Mouse (Mus musculus) stomach, postnatal 0 days (tissue): Measurements from ENCODE around the gene Rab14. TPM values are rescaled to one million over a fixed set of nuclear protein-coding genes. Genes with fewer than 3 reads are reported as not detected.

ENCODE experiments used
- ATAC-seq: fragments of 200-750 bp; cut with Nextera tagmentation; 2 replicates; pipeline ENCODE4 v1.8.0; 2017; ENCODE audit not compliant: low FRiP score, low TSS enrichment
- DNase-seq: peaks from one replicate; pipeline ENCODE4 v3.0.0-alpha.2; 2016; ENCODE audit warnings: low spot score
- H3K27ac ChIP-seq: fragments of 300-500 bp; sonication (generic); replicated peaks from 2 replicates; pipeline ENCODE4 v1.5.1; 2014; ENCODE audit warnings: mild to moderate bottlenecking, control low read depth
- H3K27me3 ChIP-seq: fragments of 300-500 bp; sonication (generic); 2 replicates; pipeline ENCODE4 v1.6.1; 2014; ENCODE audit warnings: low read length; ENCODE audit not compliant: control insufficient read depth, insufficient read depth
- H3K36me3 ChIP-seq: fragments of 300-500 bp; sonication (generic); 2 replicates; pipeline ENCODE4 v1.6.1; 2014; ENCODE audit warnings: low read length, mixed read lengths; ENCODE audit not compliant: control insufficient read depth, insufficient read depth
- H3K4me1 ChIP-seq: fragments of 300-500 bp; sonication (generic); replicated peaks from 2 replicates; pipeline ENCODE4 v1.6.1; 2014; ENCODE audit warnings: antibody characterized with exemption; ENCODE audit not compliant: control insufficient read depth, insufficient read depth
- H3K4me2 ChIP-seq: fragments of 300-500 bp; sonication (generic); replicated peaks from 2 replicates; pipeline ENCODE4 v1.6.1; 2014; ENCODE audit warnings: low read depth, mild to moderate bottlenecking, control low read depth, moderate library complexity
- H3K4me3 ChIP-seq: fragments of 300-500 bp; sonication (generic); 2 replicates; pipeline ENCODE4 v1.5.1; 2014; ENCODE audit warnings: low read depth, low read length, control low read depth
- H3K9ac ChIP-seq: fragments of 300-500 bp; sonication (generic); 2 replicates; pipeline ENCODE4 v1.6.1; 2014; ENCODE audit warnings: mild to moderate bottlenecking, low read length, control low read depth, mixed read lengths
- H3K9me3 ChIP-seq: fragments of 300-500 bp; sonication (generic); 2 replicates; pipeline ENCODE4 v1.6.1; 2016; ENCODE audit warnings: low read length; ENCODE audit not compliant: control insufficient read depth
- CTCF ChIP-seq: IDR thresholded peaks from 2 replicates; pipeline ENCODE4 v1.5.1; 2016; ENCODE audit warnings: antibody characterized with exemption, low read depth, mild to moderate bottlenecking, moderate library complexity
- EP300 ChIP-seq: optimal IDR thresholded peaks from 2 replicates; pipeline ENCODE3; 2016; ENCODE audit warnings: antibody characterized with exemption
- WGBS: fragments of 180-500 bp; shearing (Covaris S2); extraction: QIAGEN DNeasy Blood & Tissue Kit; methylation state at CpG from one replicate; pipeline ENCODE4 v1.1.7; 2014; 5-methylcytosine and 5-hydroxymethylcytosine counted together
- polyA plus RNA-seq: library from polyadenylated mRNA; unstranded; fragments of >200 nt; fragmentation: Nextera tagmentation; extraction: Ambion mirVana; gene quantifications from 2 replicates; pipeline ENCODE4 v1.2.1, GENCODE M21; 2015

Rab14 gene
- polyA plus RNA-seq, 1 experiment from 2014 or later: 350 TPM

DNA sequence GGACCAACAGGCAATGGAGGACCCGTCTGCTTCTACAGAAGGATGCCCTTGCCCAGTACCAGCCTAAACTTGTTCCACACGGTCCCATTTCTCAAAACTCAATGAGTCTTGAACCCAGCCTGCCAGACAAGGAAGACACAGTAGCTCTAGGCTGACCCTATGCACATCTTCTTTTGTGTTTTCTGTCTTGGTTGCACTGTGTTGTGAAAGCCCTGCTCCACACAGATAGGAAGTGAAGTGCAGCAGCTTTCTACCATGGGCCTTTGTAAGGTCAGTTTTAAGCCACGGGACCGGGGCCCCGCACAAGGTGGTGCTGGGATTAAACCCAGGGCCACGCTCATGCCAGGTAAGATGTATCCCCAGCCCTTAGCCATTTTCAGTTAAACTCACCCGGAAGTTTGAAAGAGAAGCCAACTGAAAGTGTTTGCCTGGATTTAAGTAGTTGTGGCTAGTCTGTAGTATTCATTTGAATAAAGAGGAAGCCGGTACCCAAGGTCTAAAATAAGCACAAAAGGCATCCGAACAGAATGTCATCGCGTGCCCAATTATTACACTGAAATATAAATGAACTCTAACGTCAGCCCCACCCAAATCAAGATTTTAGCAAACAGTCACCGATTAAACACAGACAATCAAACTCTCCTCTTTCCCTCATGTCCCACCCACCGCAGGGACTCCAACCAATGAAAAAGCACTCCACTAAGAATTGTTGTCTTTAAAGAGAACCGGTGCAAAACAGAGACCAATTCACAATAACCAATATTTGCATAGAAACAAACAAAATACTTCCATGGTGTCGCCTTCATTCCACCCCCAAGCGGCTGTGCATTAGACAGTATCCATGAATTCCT lies 31.9 kb upstream of the Rab14 start:
- 52% methylated on average over 17 of the region's 17 CpGs for whole genome bisulfite sequencing
- no peak overlapping the region for H3K4me3 ChIP-seq
- no peak for DNase-seq

GRCm38 (mm10) chr2:35231871-35232270 lies 31.0 kb upstream of the Rab14 start:
- 0 out of 2 replicates have a peak, but pooled peaks cover 4% of the 10 kb centered on the region for H3K4me1 ChIP-seq
- H3K4me2 ChIP-seq: no peak overlapping the region
- DNase-seq (peak; percentile 66), ATAC-seq (peak; percentile 31; the same call in 1 of the 2 replicates)
- no peak overlapping the region for H3K27ac ChIP-seq
- no peaks in the 10 kb centered on the region for H3K36me3 ChIP-seq
- TF ChIP-seq EP300: no peak
- no peak for TF ChIP-seq CTCF
- no peak overlapping the region for H3K4me3 ChIP-seq
- H3K9me3 ChIP-seq: no peaks in the 10 kb centered on the region
- 22% methylated on average over 2 of the region's 2 CpGs for WGBS
- no peaks in the 10 kb centered on the region for H3K27me3 ChIP-seq
- H3K9ac ChIP-seq: no peak overlapping the region

More for the DNA sequence above, 31.9 kb upstream of the Rab14 start:
- Histone ChIP-seq H3K27ac (no peak overlapping the region), H3K36me3 (no peaks in the 10 kb centered on the region), H3K27me3 (no peaks in the 10 kb centered on the region), H3K9ac (no peak overlapping the region), H3K9me3 (no peaks in the 10 kb centered on the region), H3K4me2 (no peak overlapping the region), H3K4me1 (0 out of 2 replicates have a peak, but pooled peaks cover 4% of the 10 kb centered on the region)
- TF ChIP-seq EP300 (no peak), CTCF (no peak)
- no peak for ATAC-seq

GRCm38 (mm10) chr2:35230215-35230614 lies 29.3 kb upstream of the Rab14 start:
- ATAC-seq (no peak), DNase-seq (no peak)
- Histone ChIP-seq H3K27ac (no peak overlapping the region), H3K27me3 (no peaks in the 10 kb centered on the region), H3K4me3 (no peak overlapping the region), H3K9me3 (no peaks in the 10 kb centered on the region), H3K9ac (no peak overlapping the region), H3K4me2 (no peak overlapping the region), H3K4me1 (0 out of 2 replicates have a peak, but pooled peaks cover 4% of the 10 kb centered on the region), H3K36me3 (no peaks in the 10 kb centered on the region)
- TF ChIP-seq CTCF (no peak), EP300 (no peak)
- WGBS: 14% methylated on average over 8 of the region's 8 CpGs

GRCm38 (mm10) chr2:35228145-35228544 lies 27.2 kb upstream of the Rab14 start:
- no peaks in the 10 kb centered on the region for H3K27me3 ChIP-seq
- TF ChIP-seq EP300: no peak
- no peak for TF ChIP-seq CTCF
- 63% methylated on average over 4 of the region's 4 CpGs for WGBS
- DNase-seq: no peak
- no peak overlapping the region for H3K9ac ChIP-seq
- H3K36me3 ChIP-seq: no peaks in the 10 kb centered on the region
- no peak overlapping the region for H3K4me3 ChIP-seq
- no peak overlapping the region for H3K4me2 ChIP-seq
- H3K27ac ChIP-seq: no peak overlapping the region
- 0 out of 2 replicates have a peak, but pooled peaks cover 4% of the 10 kb centered on the region for H3K4me1 ChIP-seq
- no peak for ATAC-seq
- no peaks in the 10 kb centered on the region for H3K9me3 ChIP-seq

GRCm38 (mm10) chr2:35224285-35224684 lies 23.4 kb upstream of the Rab14 start:
- H3K4me3 ChIP-seq: no peak overlapping the region
- no peak for ATAC-seq
- no peaks in the 10 kb centered on the region for H3K27me3 ChIP-seq
- WGBS: 90% methylated on average over 15 of the region's 15 CpGs
- TF ChIP-seq EP300: no peak
- no peaks in the 10 kb centered on the region for H3K4me1 ChIP-seq
- no peaks in the 10 kb centered on the region for H3K9me3 ChIP-seq
- H3K27ac ChIP-seq: no peak overlapping the region
- no peaks in the 10 kb centered on the region for H3K36me3 ChIP-seq
- no peak overlapping the region for H3K9ac ChIP-seq
- DNase-seq: no peak
- H3K4me2 ChIP-seq: no peak overlapping the region

- H3K36me3 ChIP-seq: no peaks in the 10 kb centered on the region
- H3K27me3 ChIP-seq: no peaks in the 10 kb centered on the region
- H3K9ac ChIP-seq: no peak overlapping the region
- no peak overlapping the region for H3K4me3 ChIP-seq
- H3K27ac ChIP-seq: no peak overlapping the region
- TF ChIP-seq EP300 (no peak), CTCF (no peak)
- no peak overlapping the region for H3K4me2 ChIP-seq
- H3K9me3 ChIP-seq: no peaks in the 10 kb centered on the region
- H3K4me1 ChIP-seq: no peaks in the 10 kb centered on the region
- DNase-seq (no peak), ATAC-seq (no peak)
- 67% methylated on average over 6 of the region's 6 CpGs for WGBS
Observed at GRCm38 (mm10) chr2:35222822-35223391, 22.0 kb upstream of the Rab14 start.
